Mouse (Mus musculus): ENCODE results near the gene Fbxo45. TPM values are rescaled to one million over a fixed set of nuclear protein-coding genes. Genes with fewer than 3 reads are reported as not detected.
A peak's percentile ranks its signal among the peaks of the same experiment; 100 is the strongest.

Gene Fbxo45
- total RNA-seq (2012; rRNA removed) (22.4 and 24.0 TPM in 2 replicates), total RNA-seq (2014; rRNA removed) (24.4 and 25.4 TPM in 2 replicates), polyA plus RNA-seq (2012; ENCODE audit: insufficient read length, low read depth) (20.0 and 21.4 TPM in 2 replicates)

- Histone ChIP-seq H3K9me3 (replicated peaks; ENCODE audit: low read length) (no peaks in the 10 kb centered on the region), H3K9ac (ENCODE audit: insufficient read depth, low read depth) (peak within 1 kb of the TSS; percentile 99), H3K4me3 (replicated peaks in 1 of 3; ENCODE audit: low read depth in 2 of 3, low read length in 2 of 3, poor library complexity in 1 of 3) (peak within 1 kb of the TSS; percentile 86 to 93 (median 90)), H3K36me3 (replicated peaks in 1 of 2; ENCODE audit: control insufficient read depth in 1 of 2, insufficient read depth in 1 of 2, low read length in 1 of 2) (peaks cover 0 to 31% of the 10 kb centered on the region in 2 experiments), H3K27ac (ENCODE audit: insufficient read depth, low read depth) (peak within 1 kb of the TSS; percentile 72), H3K79me2 (replicated peaks; ENCODE audit: control insufficient read depth, extremely low read depth, insufficient read depth, poor library complexity, severe bottlenecking) (peaks cover 58% of the 10 kb centered on the region), H3K4me2 (ENCODE audit: insufficient read depth, low read depth, poor library complexity, severe bottlenecking) (peak within 1 kb of the TSS; percentile 99), H3K4me1 (ENCODE audit: control insufficient read depth in 1 of 2, insufficient read depth in 2 of 2) (peaks cover 5 to 37% of the 10 kb centered on the region in 2 experiments; a peak in 3 of 4 replicates), H3K27me3 (replicated peaks) (no peaks in the 10 kb centered on the region)
- peak; percentile 98 for DNase-seq (ENCODE audit: extremely low read depth)
- in situ Hi-C loops (cut with MboI; ENCODE audit: low pct_ligation_motif_present, low pct_unique_long_range_greater_than_20kb, low sequenced_read_pairs) (no loop called here), dilution Hi-C loops (cut with MboI; ENCODE audit: extremely low pct_ligation_motif_present, extremely low pct_unique_long_range_greater_than_20kb, low sequenced_read_pairs) (no loop called here)
- TF ChIP-seq MXI1 (IDR thresholded peaks at IDR 0.05; ENCODE audit: low read depth, low read length): peak; percentile 97
- TF ChIP-seq ELF1 (IDR thresholded peaks at IDR 0.05; ENCODE audit: low read depth, low read length): peak; percentile 99
- no peak for TF ChIP-seq ZKSCAN1 (IDR thresholded peaks at IDR 0.05; ENCODE audit: borderline replicate concordance, low read depth, low read length)
- no peak for TF ChIP-seq CTCF (conservative IDR thresholded peaks at IDR 0.05 in 1 of 2, IDR thresholded peaks at IDR 0.05 in 1 of 2; ENCODE audit: low read depth in 2 of 2, low read length in 2 of 2)
- TF ChIP-seq TCF12 (IDR thresholded peaks at IDR 0.05; ENCODE audit: low read depth, low read length): peak; percentile 96
- peak; percentile 95 for TF ChIP-seq NELFE (IDR thresholded peaks at IDR 0.05; ENCODE audit: low read depth, low read length)
- peak; percentile 73; the same call in 1 of the 2 replicates for TF ChIP-seq E2F4 (IDR thresholded peaks at IDR 0.05; ENCODE audit: insufficient replicate concordance, low read depth, low read length)
- TF ChIP-seq MAZ (IDR thresholded peaks at IDR 0.05; ENCODE audit: low read depth, low read length): no peak
- TF ChIP-seq KAT2A (IDR thresholded peaks at IDR 0.05; ENCODE audit: insufficient replicate concordance, low read length): peak; percentile 95
- no peak for TF ChIP-seq JUND (conservative IDR thresholded peaks at IDR 0.05; ENCODE audit: low read depth, low read length)
- TF ChIP-seq EP300 (IDR thresholded peaks at IDR 0.05; ENCODE audit: low read length): no peak
- peak; percentile 54; the same call in 1 of the 2 replicates for TF ChIP-seq GABPA (IDR thresholded peaks at IDR 0.05; ENCODE audit: insufficient replicate concordance, low read depth, low read length)
- no peak for TF ChIP-seq MAFK (IDR thresholded peaks at IDR 0.05; ENCODE audit: insufficient replicate concordance, low read length)
- no peak; the same call in 1 of the 2 replicates for TF ChIP-seq CHD2 (IDR thresholded peaks at IDR 0.05; ENCODE audit: low read length)
- no peak for TF ChIP-seq USF2 (conservative IDR thresholded peaks at IDR 0.05; ENCODE audit: low read depth, low read length)
- TF ChIP-seq UBTF (IDR thresholded peaks at IDR 0.05; ENCODE audit: low read depth, low read length): peak; percentile 99
- TF ChIP-seq MEF2A (IDR thresholded peaks at IDR 0.05; ENCODE audit: borderline replicate concordance, low read depth, low read length): peak; percentile 82
- no peak for TF ChIP-seq RAD21 (IDR thresholded peaks at IDR 0.05; ENCODE audit: low read depth, low read length)
- TF ChIP-seq HCFC1 (IDR thresholded peaks at IDR 0.05; ENCODE audit: low read depth, low read length): peak; percentile 93
- TF ChIP-seq CHD1 (IDR thresholded peaks at IDR 0.05; ENCODE audit: low read depth, low read length): no peak
- TF ChIP-seq ZMIZ1 (IDR thresholded peaks at IDR 0.05; ENCODE audit: low read depth, low read length): peak; percentile 90
- peak; percentile 59; the same call in 1 of the 2 replicates for TF ChIP-seq MYC (IDR thresholded peaks at IDR 0.05; ENCODE audit: low read depth, low read length)
- TF ChIP-seq TBP (conservative IDR thresholded peaks at IDR 0.05; ENCODE audit: low read depth, low read length): 0 out of 2 replicates have a peak, but pooled peaks have one; percentile 55
- TF ChIP-seq ZNF384 (IDR thresholded peaks at IDR 0.05; ENCODE audit: low read depth, low read length): peak; percentile 52
- TF ChIP-seq MAX (IDR thresholded peaks at IDR 0.05; ENCODE audit: low read length): peak; percentile 64
- no peak for TF ChIP-seq SMC3 (IDR thresholded peaks at IDR 0.05; ENCODE audit: low read depth, low read length)
- TF ChIP-seq USF1 (IDR thresholded peaks at IDR 0.05; ENCODE audit: low read depth, low read length): no peak
- no peak for TF ChIP-seq ETS1 (conservative IDR thresholded peaks at IDR 0.05; ENCODE audit: low read depth, low read length)
- peak; percentile 62 for TF ChIP-seq BHLHE40 (IDR thresholded peaks at IDR 0.05; ENCODE audit: low read depth, low read length)
- TF ChIP-seq IRF4 (IDR thresholded peaks at IDR 0.05; ENCODE audit: low read depth, low read length): peak; percentile 84
- TF ChIP-seq SIN3A (IDR thresholded peaks at IDR 0.05; ENCODE audit: low read length): peak; percentile 98
- no peak for TF ChIP-seq ZC3H11A (IDR thresholded peaks at IDR 0.05; ENCODE audit: low read depth, low read length)
- TF ChIP-seq PAX5 (IDR thresholded peaks at IDR 0.05; ENCODE audit: low read length): no peak
- no peak for TF ChIP-seq POLR2AphosphoS2 (IDR thresholded peaks at IDR 0.05; ENCODE audit: low read depth, low read length)
- TF ChIP-seq RCOR1 (conservative IDR thresholded peaks at IDR 0.05; ENCODE audit: low read depth, low read length): no peak; the same call in 1 of the 2 replicates
- TF ChIP-seq JUN (IDR thresholded peaks at IDR 0.05; ENCODE audit: insufficient read depth, low read depth, low read length): no peak
- peak; percentile 98 for TF ChIP-seq POLR2A (IDR thresholded peaks at IDR 0.05; ENCODE audit: low read depth, low read length)
- TF ChIP-seq NRF1 (IDR thresholded peaks at IDR 0.05; ENCODE audit: low read depth, low read length): peak; percentile 84
Measured at GRCm38 (mm10) chr16:32246952-32247370, at the start of gene Fbxo45, which contains the start of gene Wdr53. TSS of gene Fbxo45 (minus strand) at chr16:32247158. TSS of gene Wdr53 (plus strand) at chr16:32247227.
